In genomic region chr2:27515341-27516166, GRCm38 (mm10) we compare ENCODE assay signal across 8 mouse cellular contexts. TPM values are rescaled to one million over a fixed set of nuclear protein-coding genes. Genes with fewer than 3 reads are reported as not detected.
A peak's percentile ranks its signal among the peaks of the same experiment; 100 is the strongest.
DNase-seq lines count a peak whose midpoint lies in the region; TF ChIP-seq lines count a peak whose summit lies in the region.

No protein-coding gene starts in this region.

- peaks cover 51% of the 10 kb centered on the region for H3K79me2 ChIP-seq in macrophage (ENCODE audit: inconsistent target)

- peaks cover 15% of the 10 kb centered on the region for H3K36me3 ChIP-seq in macrophage (ENCODE audit: inconsistent target)

- TF ChIP-seq CTCF in embryonic fibroblast, embryonic 13.5 days (IDR thresholded peaks at IDR 0.05; ENCODE audit: borderline replicate concordance, insufficient read depth, low read length): no peak

- TF ChIP-seq POLR2A in embryonic fibroblast, embryonic 13.5 days (IDR thresholded peaks at IDR 0.05; ENCODE audit: low read depth, low read length): no peak

- WGBS in macrophage (ENCODE audit: missing documents): under 1% methylated on average over 40 of the region's 40 CpGs

- intact Hi-C loops in left cerebral cortex, postnatal 14 days (cut with DNase I): loop anchor here (2.0 to 5.0 kb wide), 2 partner anchors 41 to 63 kb away; no protein-coding TSS in a partner anchor

- peaks cover 10% of the 10 kb centered on the region for H3K4me1 ChIP-seq in embryonic fibroblast, embryonic 13.5 days (ENCODE audit: control insufficient read depth, insufficient read depth, low read length)

- H3K4me3 ChIP-seq in embryonic fibroblast, embryonic 13.5 days (ENCODE audit: insufficient read depth, low read length): peak overlapping the region; percentile 97
- H3K4me3 ChIP-seq in macrophage (ENCODE audit: inconsistent target): peak overlapping the region; percentile 90

- peak; percentile 21 to 24 for DNase-seq in lung, adult 18-20 months
- DNase-seq in lung, postnatal 4 days: no peak
- DNase-seq in Muller cell, postnatal 12 days (ENCODE audit: inconsistent ontology term): peak; percentile 5
- DNase-seq in kidney, adult 8-10 months: peak; percentile 47 to 49
- no peak for DNase-seq in left cerebral cortex, postnatal 14 days (ENCODE audit: low spot score in 2 of 2)
- DNase-seq in layer of hippocampus, adult 9-11 months: no peak

- no peak overlapping the region for H3K27ac ChIP-seq in embryonic fibroblast, embryonic 13.5 days (ENCODE audit: insufficient read depth, low read length)
- H3K27ac ChIP-seq in macrophage: peak overlapping the region; percentile 47

RNA-seq across cellular contexts. Expression of gene Wdr5, which starts 0.6 kb away (rescaled TPM):
- polyA plus RNA-seq in embryonic fibroblast, embryonic 13.5 days (2011; ENCODE audit: insufficient read length, low read depth, missing spikeins): 36.5 and 39.9 TPM in 2 replicates
- 100 to 1,000 TPM in 1 of 26 experiments, 10 to 100 TPM in 25; 22.4 to 107 (median 44.5) TPM for total RNA-seq in macrophage (2018; cell fraction: chromatin; rRNA removed)
- 10 to 100 TPM; 18.3 to 34.1 (median 24.5) TPM for total RNA-seq in macrophage (2018; cell fraction: cytosol; rRNA removed)
- total RNA-seq in macrophage (2018; cell fraction: nucleus; rRNA removed): 10 to 100 TPM; 18.5 to 73.6 (median 27.9) TPM
- polyA plus RNA-seq in macrophage (2018): 23.8 to 53.3 TPM (median 24.9 TPM) in 3 replicates
- 10 to 100 TPM; 34.9 to 37.3 TPM for total RNA-seq in left cerebral cortex, postnatal 14 days (2021)

RNA-seq across cellular contexts. Expression of gene Brd3, which starts 8.1 kb away (rescaled TPM):
- polyA plus RNA-seq in embryonic fibroblast, embryonic 13.5 days (2011; ENCODE audit: insufficient read length, low read depth, missing spikeins): 38.7 and 41.4 TPM in 2 replicates
- 10 to 100 TPM in 24 of 26 experiments, 1 to 10 TPM in 2; 8.6 to 56.8 (median 32.7) TPM for total RNA-seq in macrophage (2018; cell fraction: chromatin; rRNA removed)
- total RNA-seq in macrophage (2018; cell fraction: cytosol; rRNA removed): 10 to 100 TPM in 24 of 26 experiments, 1 to 10 TPM in 2; 9.5 to 20.9 (median 14.7) TPM
- 10 to 100 TPM in 24 of 26 experiments, 1 to 10 TPM in 2; 9.7 to 48.4 (median 15.8) TPM for total RNA-seq in macrophage (2018; cell fraction: nucleus; rRNA removed)
- 15.0 to 33.6 TPM (median 15.3 TPM) in 3 replicates for polyA plus RNA-seq in macrophage (2018)
- 10 to 100 TPM; 61.3 to 64.0 TPM for total RNA-seq in left cerebral cortex, postnatal 14 days (2021)

Comparison
In these comparisons a context has a peak if more than half of its experiments do, and no peak if none do; other contexts are left out.
1. DNase-seq: peak in lung, adult 18-20 months (2 of 2), Muller cell, postnatal 12 days (single experiment) and kidney, adult 8-10 months (2 of 2); none in lung, postnatal 4 days (0 of 2), left cerebral cortex, postnatal 14 days (0 of 2) and layer of hippocampus, adult 9-11 months (single experiment).